Mouse (Mus musculus): ENCODE measurements around the gene Golph3. TPM values are rescaled to one million over a fixed set of nuclear protein-coding genes. Genes with fewer than 3 reads are reported as not detected.

Golph3 gene
- polyA plus RNA-seq, 1 experiment, result 34.2 TPM

DNA sequence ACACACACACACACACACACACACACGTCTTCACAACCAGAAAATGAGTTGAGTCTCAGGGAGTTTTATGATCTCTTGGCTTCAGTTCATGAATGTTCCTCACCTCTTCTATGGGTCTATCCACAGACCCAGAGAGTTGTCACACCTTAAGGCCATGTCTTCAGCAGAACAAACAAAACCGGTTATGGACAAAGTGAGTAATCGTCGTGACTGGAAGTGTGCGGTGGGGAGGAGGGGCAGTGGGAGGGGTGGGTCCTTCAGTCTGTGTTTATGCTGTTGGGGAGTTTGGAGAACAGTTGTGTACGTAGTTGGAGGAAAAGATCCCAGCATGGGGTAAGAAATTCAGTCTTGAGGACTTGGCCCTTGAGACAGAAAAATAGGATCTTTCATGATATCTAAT lies 75.8 kb downstream of the Golph3 start:
- Histone ChIP-seq H3K27me3 (ENCODE audit: control insufficient read depth, insufficient read depth, low read length) (no peaks in the 10 kb centered on the region), H3K4me3 (ENCODE audit: extremely low read depth, insufficient read depth, insufficient read length) (no peak overlapping the region), H3K27ac (ENCODE audit: insufficient read depth, low read length) (no peak overlapping the region), H3K4me1 (ENCODE audit: control insufficient read depth, insufficient read depth, insufficient read length) (no peaks in the 10 kb centered on the region), H3K36me3 (ENCODE audit: control insufficient read depth, insufficient read depth, low read length) (no peaks in the 10 kb centered on the region)
- TF ChIP-seq POLR2A (IDR thresholded peaks at IDR 0.05; ENCODE audit: low read depth, low read length), result no peak
- TF ChIP-seq CTCF (IDR thresholded peaks at IDR 0.05; ENCODE audit: extremely low read depth, insufficient read depth, insufficient read length, insufficient replicate concordance), result no peak
- 76% methylated on average over 6 of the region's 6 CpGs for WGBS
- no peak for DNase-seq (ENCODE audit: low read depth in 1 of 2, low spot score in 2 of 2)

Other genes starting within 250 kb of the Golph3 start
- 77.2 and 93.5 TPM in 2 replicates for gene Zfr, start 203.6 kb upstream of the Golph3 start, polyA plus RNA-seq (2012; rRNA removed)
- 17.7 and 19.1 TPM in 2 replicates for gene Mtmr12, start 116.4 kb upstream of the Golph3 start, polyA plus RNA-seq (2012; rRNA removed)
- gene 1810049J17Rik, start 449 bp downstream of the Golph3 start, polyA plus RNA-seq (2012; rRNA removed), result 0.28 TPM in 1 of 2 replicates, not detected in the other

All from spleen, adult 2 months (tissue).